Mouse (Mus musculus) ES-E14 (cell line): ENCODE measurements around the gene Sec14l1. TPM values are rescaled to one million over a fixed set of nuclear protein-coding genes. Genes with fewer than 3 reads are reported as not detected.

Source experiments
- DNase-seq: peaks from one replicate; pipeline ENCODE4 v3.0.0-alpha.2; 2013; ENCODE audit warnings: low read depth, low spot score
- H3K27ac ChIP-seq: 2 replicates; pipeline ENCODE4 v1.5.1; 2012; ENCODE audit warnings: low read depth, mild to moderate bottlenecking, low read length, moderate library complexity, mixed read lengths; ENCODE audit not compliant: poor library complexity, insufficient read depth, severe bottlenecking
- H3K36me3 ChIP-seq: 2 replicates; pipeline ENCODE4 v1.6.1; 2012; ENCODE audit warnings: mild to moderate bottlenecking, low read length, moderate library complexity, mixed read lengths; ENCODE audit not compliant: control insufficient read depth, poor library complexity, insufficient read depth, severe bottlenecking
- H3K4me1 ChIP-seq, 2 experiments: fragments of 150-350 bp in 1 of 2; sonication (generic) in 1 of 2; 2 replicates each; pipeline ENCODE4 v1.6.1; 2012; ENCODE audit warnings: low read length in 2 of 2, mild to moderate bottlenecking in 1 of 2, mixed read lengths in 1 of 2; ENCODE audit not compliant: control insufficient read depth in 2 of 2, insufficient read depth in 2 of 2, poor library complexity in 1 of 2
- H3K4me3 ChIP-seq, 2 experiments: fragments of 150-350 bp in 1 of 2; sonication (generic) in 1 of 2; 2 replicates each; pipeline ENCODE4 v1.5.1; 2012; ENCODE audit warnings: low read length in 2 of 2, low read depth in 1 of 2, mild to moderate bottlenecking in 1 of 2, mixed read lengths in 1 of 2; ENCODE audit not compliant: insufficient read depth in 1 of 2, poor library complexity in 1 of 2, severe bottlenecking in 1 of 2
- H3K9ac ChIP-seq: 2 replicates; pipeline ENCODE4 v1.6.1; 2012; ENCODE audit warnings: low read depth, mild to moderate bottlenecking, low read length, mixed read lengths; ENCODE audit not compliant: poor library complexity, insufficient read depth, severe bottlenecking
- H3K9me3 ChIP-seq: fragments of 150-350 bp; sonication (generic); 2 replicates; pipeline ENCODE4 v1.6.1; 2012; ENCODE audit warnings: low read depth, mild to moderate bottlenecking, low read length; ENCODE audit not compliant: control insufficient read depth, insufficient read depth
- CHD2 ChIP-seq: IDR thresholded peaks from 2 replicates; pipeline ENCODE4 v1.6.1; 2014; ENCODE audit warnings: mild to moderate bottlenecking, low read depth, low read length, inconsistent platforms
- HCFC1 ChIP-seq: IDR thresholded peaks from 2 replicates; pipeline ENCODE4 v1.6.1; 2012; ENCODE audit warnings: low read length, inconsistent platforms, borderline replicate concordance; ENCODE audit not compliant: insufficient read depth
- MAFK ChIP-seq: IDR thresholded peaks from 2 replicates; pipeline ENCODE4 v1.6.1; 2014; ENCODE audit warnings: mild to moderate bottlenecking, low read depth, low read length, inconsistent platforms; ENCODE audit not compliant: insufficient read depth
- ZC3H11A ChIP-seq: IDR thresholded peaks from 2 replicates; pipeline ENCODE4 v1.6.1; 2012; ENCODE audit warnings: low read depth, mild to moderate bottlenecking, inconsistent platforms, low read length, borderline replicate concordance
- ZNF384 ChIP-seq: IDR thresholded peaks from 2 replicates; pipeline ENCODE4 v1.6.1; 2012; ENCODE audit warnings: low read depth, low read length, inconsistent platforms
- in situ Hi-C, 2 experiments: fragments of 600-800 bp; cut with MboI; formaldehyde crosslinking; loops; one replicate each; pipeline ENCODE4 v1.15.1; 2025; ENCODE audit warnings: low sequenced_read_pairs in 2 of 2, inconsistent platforms in 1 of 2; ENCODE audit not compliant: unreplicated experiment in 2 of 2
- total RNA-seq: library from RNA; depleted of rRNA; stranded (reverse); fragments of 300-350 nt; gene quantifications from 2 replicates; pipeline ENCODE4 v1.2.3, GENCODE M21; 2012

The Sec14l1 gene
- total RNA-seq, 1 experiment, result 36.7 TPM

- DNase-seq, result no peak
These were observed 44.4 kb downstream of the Sec14l1 start for GRCm38 (mm10) chr11:117159257-117159945.

DNA sequence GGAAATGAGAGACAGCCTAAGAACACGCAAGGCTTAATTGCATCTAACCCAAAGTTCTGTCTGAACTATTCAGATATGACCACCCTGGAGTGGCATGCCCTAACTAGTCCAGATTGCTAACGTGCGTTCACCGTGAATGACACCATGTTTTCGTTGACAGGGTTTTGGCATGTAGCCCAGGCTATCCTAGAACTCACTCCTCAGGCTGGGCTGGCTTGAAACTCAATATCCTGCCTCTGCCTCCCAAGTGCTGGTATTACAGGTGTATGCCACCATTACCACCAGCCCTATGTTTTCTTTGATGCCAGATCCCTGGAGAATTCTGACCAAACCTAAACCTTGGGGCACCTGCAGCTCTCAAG, 45.0 kb downstream of the Sec14l1 start:
- Histone ChIP-seq H3K36me3 (peaks cover 27% of the 10 kb centered on the region), H3K27ac (no peak overlapping the region), H3K4me3 (no peak overlapping the region)

More at GRCm38 (mm10) chr11:117159257-117159945, 44.4 kb downstream of the Sec14l1 start:
- no peak overlapping the region for H3K9ac ChIP-seq
- H3K4me3 ChIP-seq, result no peak overlapping the region
- H3K27ac ChIP-seq, result no peak overlapping the region
- peaks cover 30% of the 10 kb centered on the region for H3K36me3 ChIP-seq
- no peak for TF ChIP-seq HCFC1
- TF ChIP-seq ZNF384, result no peak
- no peak for TF ChIP-seq MAFK
- no peak for TF ChIP-seq ZC3H11A
- TF ChIP-seq CHD2, result no peak
- H3K4me1 ChIP-seq, result peaks cover 0 to 12% of the 10 kb centered on the region in 2 experiments; a peak in 2 of 4 replicates
- H3K9me3 ChIP-seq, result no peaks in the 10 kb centered on the region
- in situ Hi-C loops, result no loop called here

GRCm38 (mm10) chr11:117160791-117161190, 45.8 kb downstream of the Sec14l1 start:
- no peak for TF ChIP-seq MAFK
- TF ChIP-seq ZC3H11A, result no peak
- TF ChIP-seq HCFC1, result no peak
- no peak for TF ChIP-seq ZNF384
- no peak for TF ChIP-seq CHD2
- peaks cover 19% of the 10 kb centered on the region for H3K36me3 ChIP-seq
- H3K9ac ChIP-seq, result no peak overlapping the region
- in situ Hi-C loops, result no loop called here
- no peak for DNase-seq
- no peaks in the 10 kb centered on the region for H3K9me3 ChIP-seq
- peaks cover 0 to 9% of the 10 kb centered on the region in 2 experiments; a peak in 2 of 4 replicates for H3K4me1 ChIP-seq
- H3K27ac ChIP-seq, result no peak overlapping the region
- no peak overlapping the region for H3K4me3 ChIP-seq

More for the DNA sequence above, 45.0 kb downstream of the Sec14l1 start:
- Histone ChIP-seq H3K9me3 (no peaks in the 10 kb centered on the region), H3K9ac (no peak overlapping the region), H3K4me1 (peaks cover 0 to 9% of the 10 kb centered on the region in 2 experiments; a peak in 2 of 4 replicates)
- DNase-seq, result no peak
- no peak for TF ChIP-seq ZNF384
- no peak for TF ChIP-seq HCFC1
- TF ChIP-seq ZC3H11A, result no peak
- TF ChIP-seq MAFK, result no peak
- TF ChIP-seq CHD2, result no peak
- in situ Hi-C loops, result no loop called here

DNA sequence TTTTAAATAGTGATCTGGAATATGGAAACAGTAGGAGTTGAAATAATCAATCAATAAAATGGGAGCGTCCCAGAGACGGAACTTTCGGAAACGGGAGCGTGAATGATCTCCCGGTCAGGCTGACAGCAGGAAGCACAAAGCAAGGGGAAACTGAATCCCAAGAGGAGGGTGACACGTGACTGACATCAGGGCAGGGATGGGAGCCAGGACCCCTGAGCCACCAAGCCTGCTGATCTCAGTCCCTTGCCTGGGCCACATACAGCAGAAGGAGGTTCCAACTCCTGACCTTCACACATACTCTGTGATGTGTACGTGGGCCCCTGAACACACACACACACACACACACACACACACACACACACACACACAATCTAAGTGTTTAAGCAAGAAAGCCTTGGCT, 46.6 kb downstream of the Sec14l1 start:
- TF ChIP-seq ZC3H11A, result no peak
- TF ChIP-seq ZNF384, result no peak
- TF ChIP-seq HCFC1, result no peak
- no peak for TF ChIP-seq CHD2
- TF ChIP-seq MAFK, result no peak
- no peak overlapping the region for H3K9ac ChIP-seq
- DNase-seq, result no peak
- in situ Hi-C loops, result no loop called here
- peaks cover 0 to 4% of the 10 kb centered on the region in 2 experiments; a peak in 2 of 4 replicates for H3K4me1 ChIP-seq
- H3K4me3 ChIP-seq, result no peak overlapping the region
- H3K9me3 ChIP-seq, result no peaks in the 10 kb centered on the region
- no peak overlapping the region for H3K27ac ChIP-seq
- H3K36me3 ChIP-seq, result peaks cover 14% of the 10 kb centered on the region
